Mouse (Mus musculus): ENCODE results near the gene Ly6g6d.

DNA sequence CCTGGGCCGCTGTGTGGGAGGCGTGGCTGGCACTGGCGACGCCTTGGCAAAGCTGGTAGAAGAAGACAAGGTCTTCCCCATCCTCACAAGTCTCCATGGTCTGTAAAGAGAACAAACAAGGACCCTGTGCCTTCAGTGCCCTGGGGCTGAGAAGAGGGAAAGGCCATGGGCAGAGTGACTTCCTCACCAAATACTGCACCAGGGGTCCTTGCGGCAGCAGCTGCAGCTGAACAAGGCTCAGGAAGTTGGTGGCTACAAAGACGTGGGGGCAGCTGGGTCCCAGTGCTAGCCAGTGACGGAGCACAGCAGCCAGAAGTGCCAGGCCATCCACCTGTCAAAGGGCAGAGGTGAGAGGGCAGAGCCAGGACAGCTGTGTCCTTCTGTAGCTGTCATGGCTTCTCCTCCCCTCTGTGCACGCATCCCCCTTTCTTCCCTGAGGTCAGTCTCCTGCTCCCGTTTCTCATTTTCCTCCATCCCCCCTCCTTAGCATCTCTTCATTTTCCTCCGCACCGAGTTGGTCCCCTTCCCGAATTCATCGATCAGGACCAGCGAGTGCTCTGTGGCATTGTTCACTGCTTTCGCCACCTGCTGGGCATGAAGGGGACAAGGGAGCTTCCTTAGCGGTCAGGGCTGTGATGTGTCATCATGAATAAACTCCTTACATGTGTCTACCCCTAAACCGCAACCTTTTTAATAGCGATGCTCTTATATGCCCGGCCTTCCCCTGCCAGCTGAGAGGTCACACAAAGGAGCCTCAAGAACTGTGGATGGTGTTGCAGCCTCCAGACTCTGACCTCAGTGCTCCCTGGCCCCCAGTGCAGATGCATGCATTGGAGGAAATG, 48.0 kb downstream of the Ly6g6d start:
- TF ChIP-seq EP300 (IDR thresholded peaks at IDR 0.05; ENCODE audit: insufficient read depth, low read depth, low read length) (no peak), CTCF (IDR thresholded peaks at IDR 0.05) (peak; percentile 61), POLR2A (IDR thresholded peaks at IDR 0.05; ENCODE audit: insufficient read depth, low read depth, low read length) (no peak)

All from heart, adult 2 months (tissue).